In the genomic region with DNA sequence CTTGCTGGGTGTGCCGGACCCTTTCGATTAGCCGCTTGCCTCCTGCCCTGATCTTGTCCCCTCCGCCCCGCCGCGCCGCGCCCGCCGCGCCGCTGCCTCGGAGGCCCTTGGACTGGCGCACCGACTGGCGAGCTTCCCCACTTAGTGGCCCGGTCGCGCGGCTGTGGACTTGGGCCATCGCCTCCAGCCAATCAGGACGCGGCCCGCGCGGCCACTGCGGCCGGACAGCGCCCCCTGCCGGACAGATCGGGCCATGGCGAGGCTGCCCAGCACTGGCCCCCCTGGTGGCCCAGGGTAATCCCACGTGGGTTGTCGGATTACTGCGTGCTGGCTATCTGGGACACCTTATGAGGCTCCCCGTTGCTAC, we compare ENCODE assay signal across 8 mouse cellular contexts. TPM values are rescaled to one million over a fixed set of nuclear protein-coding genes. Genes with fewer than 3 reads are reported as not detected.
A peak's percentile ranks its signal among the peaks of the same experiment; 100 is the strongest.
DNase-seq lines count a peak whose midpoint lies in the region; ATAC-seq lines count a peak whose summit lies in the region.

TSS of gene Synm (minus strand) at position 114 of the 367 bp plus-strand sequence.

- intact Hi-C loops in gastrocnemius, postnatal 14 days (cut with DNase I; ENCODE audit: low total_unique reads): loop anchor here (2.0 kb wide), 1 partner anchor 85 kb away; no protein-coding TSS in a partner anchor
- intact Hi-C loops in left cerebral cortex, postnatal 10 days (cut with DNase I): loop anchor here (1.0 kb wide), 1 partner anchor 87 kb away; no protein-coding TSS in a partner anchor

- no peaks in the 10 kb centered on the region for H3K36me3 ChIP-seq in intestine, embryonic 14.5 days (ENCODE audit: control insufficient read depth, insufficient read depth, low read length)

- H3K4me2 ChIP-seq in intestine, embryonic 14.5 days (ENCODE audit: low read length): peak within 1 kb of the TSS; percentile 84

- peaks cover 18% of the 10 kb centered on the region; the same call in 1 of the 2 replicates for H3K27me3 ChIP-seq in intestine, embryonic 14.5 days (replicated peaks; ENCODE audit: control insufficient read depth, insufficient read depth, low read length)

- peak within 1 kb of the TSS; percentile 51 for H3K4me3 ChIP-seq in intestine, embryonic 14.5 days (ENCODE audit: low read depth, low read length)

- under 1% methylated on average over 37 of the region's 37 CpGs for WGBS in intestine, embryonic 14.5 days

- H3K9me3 ChIP-seq in intestine, embryonic 14.5 days (ENCODE audit: control insufficient read depth, low read length): no peaks in the 10 kb centered on the region

- peaks cover 4% of the 10 kb centered on the region; the same call in 1 of the 2 replicates for H3K4me1 ChIP-seq in intestine, embryonic 14.5 days (replicated peaks; ENCODE audit: control insufficient read depth, insufficient read depth, low read length)

- DNase-seq in gastrocnemius, postnatal 14 days: peak; percentile 95
- DNase-seq in intestine, embryonic 14.5 days (ENCODE audit: low spot score): peak; percentile 98
- DNase-seq in left cerebral cortex, postnatal 10 days (ENCODE audit: extremely low spot score in 1 of 2, low spot score in 2 of 2): peak; percentile 79 to 93
- DNase-seq in right cerebral cortex, postnatal 36 days (ENCODE audit: low spot score in 2 of 2): peak; percentile 80 to 81
- DNase-seq in urinary bladder, postnatal 4 days (ENCODE audit: low spot score in 2 of 2): peak; percentile 89 to 93

- ATAC-seq in activated CD4-positive, CD25-positive, alpha-beta regulatory T cell, adult 4 months: peak; percentile 28
- ATAC-seq in common myeloid progenitor, adult 5-6 weeks (replicated peaks; ENCODE audit: low read depth, poor library complexity, severe bottlenecking): peak; percentile 81
- peak; percentile 93 for ATAC-seq in intestine, embryonic 14.5 days (replicated peaks; ENCODE audit: low FRiP score, low TSS enrichment, low read depth)
- peak; percentile 92 for ATAC-seq in megakaryocyte-erythroid progenitor cell, adult 5-6 weeks (replicated peaks; ENCODE audit: low FRiP score, low TSS enrichment, poor library complexity, severe bottlenecking)

- peak within 1 kb of the TSS; percentile 12; the same call in 1 of the 2 replicates for H3K27ac ChIP-seq in intestine, embryonic 14.5 days (ENCODE audit: low read depth)

- peak within 1 kb of the TSS; percentile 34 for H3K9ac ChIP-seq in intestine, embryonic 14.5 days (ENCODE audit: low read length)

RNA-seq across cellular contexts. Expression of gene Synm, which starts in this region (rescaled TPM):
- not detected for polyA plus RNA-seq in activated CD4-positive, CD25-positive, alpha-beta regulatory T cell, adult 4 months (2017; shearing (Covaris generic))
- 0.44 and 1.3 TPM in 2 replicates for total RNA-seq in common myeloid progenitor, adult 5-6 weeks (2017)
- 100 to 1,000 TPM; 100 to 120 TPM for total RNA-seq in gastrocnemius, postnatal 14 days (2021)
- 2.3 and 2.4 TPM in 2 replicates for polyA plus RNA-seq in intestine, embryonic 14.5 days (2014; fragmentation: Nextera tagmentation; extraction: Ambion mirVana)
- 10 to 100 TPM; 28.4 to 28.7 TPM for total RNA-seq in left cerebral cortex, postnatal 10 days (2021)
- not detected in 2 replicates for total RNA-seq in megakaryocyte-erythroid progenitor cell, adult 5-6 weeks (2014; fragmentation: Nextera tagmentation)
- 0.52 TPM in 1 of 2 replicates, not detected in the other for total RNA-seq in megakaryocyte-erythroid progenitor cell, adult 5-6 weeks (2017)

Comparison
In these comparisons a context has a peak if more than half of its experiments do, and no peak if none do; other contexts are left out.
1. Peak in every context shown above with its lines: DNase-seq, ATAC-seq, H3K4me3 ChIP-seq and H3K27ac ChIP-seq.
2. RNA of gene Synm (total RNA-seq): 100 to 120 TPM in gastrocnemius, postnatal 14 days and 28.4 to 28.7 TPM in left cerebral cortex, postnatal 10 days; 0.44 to 1.3 TPM in common myeloid progenitor, adult 5-6 weeks and 0.52 TPM in megakaryocyte-erythroid progenitor cell, adult 5-6 weeks; every median in the first group is over 10 times any median in the second.
3. Peak in ATAC-seq in activated CD4-positive, CD25-positive, alpha-beta regulatory T cell, adult 4 months; RNA of the gene not detected or under 1 TPM.
4. Peak in ATAC-seq in megakaryocyte-erythroid progenitor cell, adult 5-6 weeks; RNA of the gene not detected or under 1 TPM.
5. ATAC-seq: peak in every context shown above with its lines; median percentile 93 in intestine, embryonic 14.5 days; 92 in megakaryocyte-erythroid progenitor cell, adult 5-6 weeks; 81 in common myeloid progenitor, adult 5-6 weeks; 28 in activated CD4-positive, CD25-positive, alpha-beta regulatory T cell, adult 4 months.